Mouse (Mus musculus) ES-Bruce4 (cell line): ENCODE measurements at regions not wholly inside any gene's neighbourhood (a gene's known extent, or its start where the extent isn't known, plus 50 kb on each side); places are given as distances from the start of the nearest gene placed in this dataset.

ENCODE experiments used
- CTCF ChIP-seq: IDR thresholded peaks from one replicate; pipeline ENCODE4 v1.8.1; 2011; ENCODE audit warnings: low read depth, low read length
- EP300 ChIP-seq: IDR thresholded peaks from 2 replicates; pipeline ENCODE4 v1.6.1; 2011; ENCODE audit warnings: low read depth, low read length; ENCODE audit not compliant: insufficient read depth
- POLR2A ChIP-seq: IDR thresholded peaks from one replicate; pipeline ENCODE4 v1.8.1; 2011; ENCODE audit warnings: low read length; ENCODE audit not compliant: insufficient read depth

GRCm38 (mm10) chr1:177323366-177323765, 65.4 kb upstream of the Akt3 start:
- no peak for TF ChIP-seq POLR2A
- no peak for TF ChIP-seq EP300
- no peak for TF ChIP-seq CTCF
